ENCODE assay signal across 8 mouse cellular contexts in the genomic region with DNA sequence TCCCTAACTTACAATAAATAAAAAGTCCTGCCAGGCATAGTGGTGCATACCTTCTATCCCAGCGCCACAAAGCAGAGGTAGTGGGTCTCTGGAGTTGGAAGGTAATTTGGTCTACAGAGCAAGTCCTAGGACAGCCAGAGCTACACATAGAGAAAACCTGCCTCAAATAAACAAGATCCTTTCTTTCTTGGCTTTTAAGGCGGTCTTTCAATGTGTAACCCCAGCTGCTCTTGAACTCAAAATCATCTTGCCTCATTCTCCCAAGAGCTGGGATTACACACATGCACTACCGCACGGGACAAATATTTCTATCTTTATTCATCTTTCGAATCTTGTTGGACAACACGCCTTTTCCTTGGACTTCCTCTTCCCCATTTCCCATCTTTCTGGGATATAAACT. TPM values are rescaled to one million over a fixed set of nuclear protein-coding genes. Genes with fewer than 3 reads are reported as not detected.
DNase-seq lines count a peak whose midpoint lies in the region; ATAC-seq and TF ChIP-seq lines count a peak whose summit lies in the region.

No protein-coding gene starts in this region.

- H3K4me3 ChIP-seq in left cerebral cortex, adult 2 months, result peak overlapping the region; percentile 93
- H3K4me3 ChIP-seq in forebrain, embryonic 10.5 days, result peak overlapping the region; percentile 94
- peak overlapping the region; percentile 91 for H3K4me3 ChIP-seq in limb, embryonic 12.5 days (replicated peaks)
- H3K4me3 ChIP-seq in small intestine, adult 2 months (ENCODE audit: low read depth, low read length), result no peak overlapping the region

- TF ChIP-seq CTCF in left cerebral cortex, adult 2 months (IDR thresholded peaks at IDR 0.05), result no peak
- no peak for TF ChIP-seq CTCF in small intestine, adult 2 months (IDR thresholded peaks at IDR 0.05; ENCODE audit: extremely low read depth, insufficient read length, insufficient replicate concordance, low read depth, low read length)

- H3K9me3 ChIP-seq in forebrain, embryonic 10.5 days, result no peaks in the 10 kb centered on the region
- no peaks in the 10 kb centered on the region for H3K9me3 ChIP-seq in limb, embryonic 12.5 days

- no peak for TF ChIP-seq POLR2A in small intestine, adult 2 months (IDR thresholded peaks at IDR 0.05; ENCODE audit: low read depth, low read length)

- H3K4me2 ChIP-seq in limb, embryonic 12.5 days, result peak overlapping the region; percentile 87

- no peaks in the 10 kb centered on the region; the same call in 1 of the 2 replicates for H3K36me3 ChIP-seq in forebrain, embryonic 10.5 days (replicated peaks)
- 0 out of 2 replicates have a peak, but pooled peaks cover 2% of the 10 kb centered on the region for H3K36me3 ChIP-seq in limb, embryonic 12.5 days
- H3K36me3 ChIP-seq in small intestine, adult 2 months (ENCODE audit: control insufficient read depth, insufficient read depth, low read length), result no peaks in the 10 kb centered on the region

- DNase-seq in left cerebral cortex, adult 2 months (ENCODE audit: extremely low spot score in 1 of 2, low spot score in 2 of 2), result no peak
- DNase-seq in left cerebral cortex, postnatal 14 days (ENCODE audit: low spot score in 2 of 2), result no peak
- no peak for DNase-seq in forebrain, embryonic 10.5 days (ENCODE audit: extremely low spot score, low spot score)
- DNase-seq in right cerebral cortex, postnatal 14 days, result no peak
- DNase-seq in spleen, postnatal 36 days (ENCODE audit: low spot score in 2 of 2), result no peak

- no peak for ATAC-seq in limb, embryonic 12.5 days (ENCODE audit: insufficient number of reproducible peaks, insufficient read depth, low FRiP score, low TSS enrichment, low read depth)
- no peak for ATAC-seq in activated CD4-positive, CD25-positive, alpha-beta regulatory T cell, adult 4 months

- H3K27me3 ChIP-seq in forebrain, embryonic 10.5 days (ENCODE audit: poor library complexity, severe bottlenecking), result no peaks in the 10 kb centered on the region
- H3K27me3 ChIP-seq in limb, embryonic 12.5 days, result no peaks in the 10 kb centered on the region
- no peaks in the 10 kb centered on the region for H3K27me3 ChIP-seq in small intestine, adult 2 months (ENCODE audit: control insufficient read depth, insufficient read depth, low read length)

- peak overlapping the region; percentile 97; the same call in 1 of the 2 replicates for H3K27ac ChIP-seq in left cerebral cortex, adult 2 months
- peak overlapping the region; percentile 98 for H3K27ac ChIP-seq in forebrain, embryonic 10.5 days
- peak overlapping the region; percentile 97 for H3K27ac ChIP-seq in limb, embryonic 12.5 days
- peak overlapping the region; percentile 96 for H3K27ac ChIP-seq in small intestine, adult 2 months (ENCODE audit: insufficient read depth, low read depth, low read length)

- H3K9ac ChIP-seq in limb, embryonic 12.5 days (replicated peaks), result peak overlapping the region; percentile 99

- WGBS in forebrain, embryonic 10.5 days, result 86% methylated on average over 6 of the region's 6 CpGs
- 82% methylated on average over 6 of the region's 6 CpGs for WGBS in limb, embryonic 12.5 days
- WGBS in small intestine, adult 2 months, result 15% methylated on average over 6 of the region's 6 CpGs

- peaks cover 43% of the 10 kb centered on the region for H3K4me1 ChIP-seq in forebrain, embryonic 10.5 days
- peaks cover 30% of the 10 kb centered on the region for H3K4me1 ChIP-seq in limb, embryonic 12.5 days (replicated peaks)
- peaks cover 29% of the 10 kb centered on the region; the same call in 1 of the 2 replicates for H3K4me1 ChIP-seq in small intestine, adult 2 months (ENCODE audit: control insufficient read depth, insufficient read depth, insufficient read length, low read length)

- intact Hi-C loops in left cerebral cortex, adult 2 months (cut with DNase I), result loop anchor here (2.0 to 5.0 kb wide), 3 partner anchors 33 to 140 kb away; partner anchors contain the start of gene Sec11a
- intact Hi-C loops in left cerebral cortex, postnatal 14 days (cut with DNase I), result no loop called here

RNA-seq across cellular contexts. Expression of gene Zfp592, which starts 1.4 kb away (rescaled TPM):
- total RNA-seq in left cerebral cortex, adult 2 months (2021), result 10 to 100 TPM; 22.3 to 24.1 TPM
- total RNA-seq in left cerebral cortex, postnatal 14 days (2021), result 10 to 100 TPM; 20.7 to 24.0 TPM
- polyA plus RNA-seq in forebrain, embryonic 10.5 days (2016; fragmentation: Nextera tagmentation; extraction: Ambion mirVana), result 9.5 and 12.2 TPM in 2 replicates
- 11.3 and 15.5 TPM in 2 replicates for polyA plus RNA-seq in limb, embryonic 12.5 days (2016; fragmentation: Nextera tagmentation; extraction: Ambion mirVana)
- polyA plus RNA-seq in small intestine, adult 2 months (2012; rRNA removed), result 13.4 and 21.8 TPM in 2 replicates
- polyA plus RNA-seq in activated CD4-positive, CD25-positive, alpha-beta regulatory T cell, adult 4 months (2017; shearing (Covaris generic)), result 10 to 100 TPM; 14.5 to 16.7 TPM

RNA-seq across cellular contexts. Expression of gene Sec11a, which starts 44.5 kb away (rescaled TPM):
- total RNA-seq in left cerebral cortex, adult 2 months (2021), result 10 to 100 TPM; 49.0 to 51.3 TPM
- total RNA-seq in left cerebral cortex, postnatal 14 days (2021), result 10 to 100 TPM; 54.9 to 62.4 TPM
- polyA plus RNA-seq in forebrain, embryonic 10.5 days (2016; fragmentation: Nextera tagmentation; extraction: Ambion mirVana), result 190 and 226 TPM in 2 replicates
- 199 and 203 TPM in 2 replicates for polyA plus RNA-seq in limb, embryonic 12.5 days (2016; fragmentation: Nextera tagmentation; extraction: Ambion mirVana)
- 16.7 and 32.0 TPM in 2 replicates for polyA plus RNA-seq in small intestine, adult 2 months (2012; rRNA removed)
- 100 to 1,000 TPM; 243 to 262 TPM for polyA plus RNA-seq in activated CD4-positive, CD25-positive, alpha-beta regulatory T cell, adult 4 months (2017; shearing (Covaris generic))
